8 mouse cellular contexts compared by ENCODE assay signal in the genomic region with DNA sequence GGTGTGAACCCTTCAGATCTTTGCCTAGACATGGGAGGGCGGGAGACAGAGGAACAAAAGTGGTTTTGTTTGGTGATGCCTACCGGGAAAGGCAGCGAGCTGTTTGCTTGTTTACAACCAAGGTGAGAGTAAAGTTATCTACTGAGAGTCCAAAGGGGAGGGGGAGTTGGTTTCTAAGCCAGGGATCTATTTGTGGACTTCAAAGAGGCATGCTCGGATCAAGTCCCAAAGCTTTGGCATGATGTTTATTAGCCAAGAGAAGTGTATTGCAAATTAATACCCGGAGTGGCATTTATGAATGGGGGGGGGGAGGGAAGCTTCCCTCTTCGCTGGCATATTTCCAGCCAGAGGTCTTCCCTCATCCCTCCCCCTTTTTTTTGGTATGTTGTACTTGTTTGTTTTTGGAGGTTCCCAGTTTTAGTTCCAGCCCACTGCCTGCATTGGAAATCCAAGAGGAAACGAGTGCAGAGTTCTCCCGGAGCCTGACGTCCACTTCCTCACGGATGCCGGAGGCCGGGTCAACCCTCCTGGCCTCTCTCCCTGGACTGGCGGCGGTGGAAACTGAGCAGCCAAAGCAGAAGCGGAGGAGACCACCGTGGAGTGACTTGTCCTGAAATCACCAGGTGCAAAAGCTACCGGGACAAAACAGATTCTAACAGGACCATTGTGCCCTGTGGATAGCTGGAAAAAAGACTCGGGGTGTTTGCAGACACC. TPM values are rescaled to one million over a fixed set of nuclear protein-coding genes. Genes with fewer than 3 reads are reported as not detected.
A peak's percentile ranks its signal among the peaks of the same experiment; 100 is the strongest.
DNase-seq lines count a peak whose midpoint lies in the region; ATAC-seq lines count a peak whose summit lies in the region.

No protein-coding gene starts in this region.

- ATAC-seq in embryonic facial prominence, embryonic 13.5 days (ENCODE audit: insufficient number of reproducible peaks, insufficient read depth, low FRiP score, low TSS enrichment, low read depth): no peak
- ATAC-seq in heart, embryonic 14.5 days (ENCODE audit: insufficient number of reproducible peaks, insufficient read depth, low FRiP score, low read depth): no peak
- no peak for ATAC-seq in erythroblast, adult 5-6 weeks (replicated peaks; ENCODE audit: low FRiP score, poor library complexity, severe bottlenecking)

- H3K9ac ChIP-seq in embryonic facial prominence, embryonic 13.5 days: peak overlapping the region; percentile 89; the same call in 1 of the 2 replicates
- H3K9ac ChIP-seq in heart, embryonic 14.5 days (ENCODE audit: low read length): peak overlapping the region; percentile 94

- no peaks in the 10 kb centered on the region for H3K9me3 ChIP-seq in embryonic facial prominence, embryonic 13.5 days
- H3K9me3 ChIP-seq in heart, embryonic 14.5 days (ENCODE audit: control insufficient read depth, low read length): no peaks in the 10 kb centered on the region

- peak overlapping the region; percentile 93 for H3K27ac ChIP-seq in embryonic facial prominence, embryonic 13.5 days
- peak overlapping the region; percentile 91 to 96 for H3K27ac ChIP-seq in heart, embryonic 14.5 days (replicated peaks in 1 of 2; ENCODE audit: control insufficient read depth in 1 of 2, insufficient read depth in 1 of 2, low read depth in 2 of 2, low read length in 2 of 2)

- H3K36me3 ChIP-seq in embryonic facial prominence, embryonic 13.5 days: peaks cover 11% of the 10 kb centered on the region
- H3K36me3 ChIP-seq in heart, embryonic 14.5 days (ENCODE audit: control insufficient read depth, insufficient read depth, low read length): peaks cover 18% of the 10 kb centered on the region

- under 1% methylated on average over 18 of the region's 18 CpGs for WGBS in embryonic facial prominence, embryonic 13.5 days
- WGBS in heart, embryonic 14.5 days: under 1% methylated on average over 18 of the region's 18 CpGs

- H3K4me2 ChIP-seq in embryonic facial prominence, embryonic 13.5 days: peak overlapping the region; percentile 86
- peak overlapping the region; percentile 77 for H3K4me2 ChIP-seq in heart, embryonic 14.5 days (ENCODE audit: low read length)

- H3K4me1 ChIP-seq in embryonic facial prominence, embryonic 13.5 days: peaks cover 52% of the 10 kb centered on the region
- H3K4me1 ChIP-seq in heart, embryonic 14.5 days (ENCODE audit: control insufficient read depth in 2 of 2, insufficient read depth in 2 of 2, low read length in 2 of 2): peaks cover 30 to 53% of the 10 kb centered on the region in 2 experiments

- peak; percentile 14 for DNase-seq in ZHBTc4 (ENCODE audit: low read depth, low spot score)
- DNase-seq in kidney, postnatal 10 days: peak; percentile 87
- peak; percentile 79 to 84 for DNase-seq in lung, postnatal 4 days
- DNase-seq in cerebellum, adult 8-10 months: no peak
- DNase-seq in cerebellum, adult 11-12 months: no peak

- peak overlapping the region; percentile 72 for H3K4me3 ChIP-seq in embryonic facial prominence, embryonic 13.5 days
- H3K4me3 ChIP-seq in heart, embryonic 14.5 days (ENCODE audit: control insufficient read depth in 1 of 2, insufficient read depth in 1 of 2, low read depth in 1 of 2, low read length in 2 of 2): peak overlapping the region; percentile 69 to 80

- H3K27me3 ChIP-seq in embryonic facial prominence, embryonic 13.5 days: no peaks in the 10 kb centered on the region
- no peaks in the 10 kb centered on the region for H3K27me3 ChIP-seq in heart, embryonic 14.5 days (ENCODE audit: control insufficient read depth, insufficient read depth, low read length)

RNA-seq across cellular contexts. Expression of a gene that starts 0.7 kb away (rescaled TPM):
- polyA plus RNA-seq in embryonic facial prominence, embryonic 13.5 days (2015; fragmentation: Nextera tagmentation; extraction: Ambion mirVana): 50.3 TPM in 2 replicates
- polyA plus RNA-seq in heart, embryonic 14.5 days (2014; fragmentation: Nextera tagmentation; extraction: Ambion mirVana): 29.4 and 42.7 TPM in 2 replicates
- total RNA-seq in erythroblast, adult 5-6 weeks (2015; ENCODE audit: low replicate concordance): not detected in 2 replicates
- total RNA-seq in erythroblast, adult 5-6 weeks (2017; ENCODE audit: low replicate concordance): not detected in 2 replicates

Comparison
In these comparisons a context has a peak if more than half of its experiments do, and no peak if none do; other contexts are left out.
1. DNase-seq: peak in ZHBTc4 (single experiment), kidney, postnatal 10 days (single experiment) and lung, postnatal 4 days (2 of 2); none in cerebellum, adult 8-10 months (single experiment) and cerebellum, adult 11-12 months (single experiment).